Mouse (Mus musculus): ENCODE measurements around the gene Trim65. TPM values are rescaled to one million over a fixed set of nuclear protein-coding genes. Genes with fewer than 3 reads are reported as not detected.

Gene Trim65
- total RNA-seq, 2 experiments from 2014 or later: 4.9 to 5.2 TPM

DNA sequence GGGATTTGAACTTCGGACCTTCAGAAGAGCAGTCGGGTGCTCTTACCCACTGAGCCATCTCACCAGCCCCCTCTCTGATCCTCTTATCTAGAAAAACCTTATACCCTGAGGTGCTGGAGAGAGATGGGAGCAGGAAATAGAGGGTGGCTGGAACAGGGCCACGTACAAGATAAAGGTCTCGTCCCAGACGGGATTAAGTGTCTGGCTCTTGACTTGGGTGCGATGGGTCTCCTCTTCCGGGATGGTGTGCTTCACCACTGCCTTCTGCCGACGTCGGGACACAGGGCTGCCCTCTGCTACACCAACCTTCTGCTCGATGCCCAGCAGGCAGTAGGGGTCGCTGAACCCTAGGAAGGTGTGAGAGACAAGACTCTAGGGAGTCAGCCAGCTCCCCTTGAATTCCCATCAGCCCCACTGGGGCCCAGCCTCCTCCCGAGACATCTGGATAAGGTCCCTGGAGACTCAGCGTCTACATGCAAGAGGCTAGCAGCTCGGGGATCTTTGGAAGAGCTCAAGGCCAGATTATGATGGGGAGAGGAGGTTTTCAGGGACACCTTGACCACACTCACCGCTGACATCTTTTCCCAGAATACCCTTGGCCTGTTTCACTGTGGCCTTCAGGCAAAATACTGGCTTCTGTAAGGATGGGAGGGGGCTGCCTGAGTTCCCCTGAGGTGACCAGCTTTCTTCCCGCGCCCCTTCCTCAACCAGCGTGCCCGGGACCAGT is 55.2 kb downstream of the Trim65 start:
- DNase-seq: no peak
- intact Hi-C loops (cut with DNase I): no loop called here

DNA sequence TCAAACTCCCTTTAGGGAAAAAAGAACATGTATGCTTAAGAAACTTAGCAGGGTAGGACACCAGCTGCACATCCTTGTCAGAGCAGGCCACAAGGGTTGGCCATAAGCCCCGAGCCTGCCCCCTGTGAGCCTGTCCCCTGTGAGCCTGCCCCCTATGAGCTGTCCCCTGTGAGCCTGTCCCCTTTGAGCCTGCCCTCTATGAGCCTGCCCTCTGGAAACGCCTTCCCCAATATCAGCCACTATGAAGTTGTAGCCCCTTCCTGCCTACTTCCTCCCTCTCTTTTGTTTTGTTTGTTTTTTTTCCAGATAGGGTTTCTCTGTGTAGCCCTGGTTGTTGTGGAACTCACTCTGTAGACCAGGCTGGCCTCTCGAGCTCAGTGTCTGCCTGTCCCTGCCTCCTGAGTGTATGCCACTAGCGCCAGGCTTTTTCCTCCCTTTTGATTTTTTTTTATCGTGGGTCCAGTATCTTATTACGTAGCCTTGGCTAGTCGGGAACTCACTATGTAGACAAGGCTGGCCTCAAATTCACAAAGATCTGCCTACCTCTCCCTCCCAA is 56.4 kb downstream of the Trim65 start:
- no peak for DNase-seq
- intact Hi-C loops (cut with DNase I): no loop called here

DNA sequence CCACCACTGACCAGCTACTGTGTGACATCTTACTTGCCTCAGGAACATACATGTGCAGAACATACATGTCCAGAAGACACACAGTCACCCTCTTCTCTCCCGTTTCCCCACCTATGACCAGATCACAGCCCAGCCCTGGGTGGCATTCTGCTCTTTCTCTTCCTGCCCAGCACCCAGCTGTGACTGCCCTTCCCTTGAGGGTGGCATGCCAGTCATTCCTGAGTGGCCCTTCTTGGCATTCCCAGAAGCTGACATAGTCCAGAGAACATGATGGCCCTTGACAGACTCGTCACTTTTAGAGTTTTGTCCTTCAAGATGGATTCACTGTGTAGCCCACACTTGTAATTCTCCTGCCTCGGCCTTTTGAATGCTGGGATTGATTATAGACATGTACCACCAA is 58.3 kb downstream of the Trim65 start:
- DNase-seq: no peak
- intact Hi-C loops (cut with DNase I): no loop called here

Other genes starting within 250 kb of the Trim65 start
- gene Smim5, start 231.2 kb downstream of the Trim65 start, total RNA-seq (2021): not detected
- gene Smim6, start 219.1 kb downstream of the Trim65 start, total RNA-seq (2021): not detected
- gene Sap30bp, start 197.8 kb downstream of the Trim65 start, total RNA-seq (2021): 10 to 100 TPM; 51.3 to 67.4 TPM
- gene Recql5, start 197.7 kb downstream of the Trim65 start, total RNA-seq (2021): 10 to 100 TPM; 20.4 to 22.1 TPM
- gene Itgb4, start 156.4 kb downstream of the Trim65 start, total RNA-seq (2021): 1 to 10 TPM; 3.7 to 4.4 TPM
- gene Galk1, start 118.4 kb downstream of the Trim65 start, total RNA-seq (2021): 10 to 100 TPM; 36.2 to 37.9 TPM
- 100 to 1,000 TPM; 510 to 587 TPM for gene H3f3b, start 103.2 kb downstream of the Trim65 start, total RNA-seq (2021)
- gene Unk, start 100.8 kb downstream of the Trim65 start, total RNA-seq (2021): 10 to 100 TPM; 38.8 to 42.9 TPM
- gene Unc13d, start 53.2 kb downstream of the Trim65 start, total RNA-seq (2021): 1 to 10 TPM in 1 of 2 experiments, under 1 TPM in 1; 0.56 to 1.2 TPM
- gene Wbp2, start 44.1 kb downstream of the Trim65 start, total RNA-seq (2021): 100 to 1,000 TPM; 171 to 176 TPM
- gene Trim47, start 3.9 kb downstream of the Trim65 start, total RNA-seq (2021): 1 to 10 TPM; 9.2 to 9.3 TPM
- 10 to 100 TPM; 52.2 to 54.0 TPM for gene Mrpl38, start 7.7 kb upstream of the Trim65 start, total RNA-seq (2021)
- 100 to 1,000 TPM; 126 to 130 TPM for gene Fbf1, start 37.0 kb upstream of the Trim65 start, total RNA-seq (2021)
- gene Ten1, start 67.7 kb upstream of the Trim65 start, total RNA-seq (2021): 10 to 100 TPM; 39.5 to 39.9 TPM
- 10 to 100 TPM; 96.3 to 98.3 TPM for gene Acox1, start 67.9 kb upstream of the Trim65 start, total RNA-seq (2021)
- under 1 TPM; 0.66 to 0.85 TPM for gene Evpl, start 106.9 kb upstream of the Trim65 start, total RNA-seq (2021)
- gene Srp68, start 143.1 kb upstream of the Trim65 start, total RNA-seq (2021): 10 to 100 TPM; 53.2 to 57.1 TPM
- under 1 TPM; 0.18 to 0.20 TPM for gene Galr2, start 149.8 kb upstream of the Trim65 start, total RNA-seq (2021)
- 100 to 1,000 TPM; 112 to 117 TPM for gene Exoc7, start 176.1 kb upstream of the Trim65 start, total RNA-seq (2021)
- gene Foxj1, start 204.3 kb upstream of the Trim65 start, total RNA-seq (2021): 1 to 10 TPM; 6.6 to 9.3 TPM

Measured in left cerebral cortex, postnatal 4 days (tissue).